Mouse (Mus musculus) thymus, adult 2 months (tissue): ENCODE measurements around the gene Inpp1.

ENCODE experiments used
- CTCF ChIP-seq: fragments of 200-500 bp; IDR thresholded peaks from 2 replicates; pipeline ENCODE4 v1.5.1; 2012; ENCODE audit warnings: mild to moderate bottlenecking, control low read depth, low read length, moderate library complexity, borderline replicate concordance; ENCODE audit not compliant: control insufficient read depth, poor library complexity, insufficient read depth; ENCODE audit errors: extremely low read depth
- POLR2A ChIP-seq: fragments of 200-500 bp; IDR thresholded peaks from 2 replicates; pipeline ENCODE4 v1.6.1; 2012; ENCODE audit warnings: mild to moderate bottlenecking, low read length, control low read depth, moderate library complexity; ENCODE audit not compliant: control insufficient read depth, poor library complexity, insufficient read depth; ENCODE audit errors: extremely low read depth

DNA sequence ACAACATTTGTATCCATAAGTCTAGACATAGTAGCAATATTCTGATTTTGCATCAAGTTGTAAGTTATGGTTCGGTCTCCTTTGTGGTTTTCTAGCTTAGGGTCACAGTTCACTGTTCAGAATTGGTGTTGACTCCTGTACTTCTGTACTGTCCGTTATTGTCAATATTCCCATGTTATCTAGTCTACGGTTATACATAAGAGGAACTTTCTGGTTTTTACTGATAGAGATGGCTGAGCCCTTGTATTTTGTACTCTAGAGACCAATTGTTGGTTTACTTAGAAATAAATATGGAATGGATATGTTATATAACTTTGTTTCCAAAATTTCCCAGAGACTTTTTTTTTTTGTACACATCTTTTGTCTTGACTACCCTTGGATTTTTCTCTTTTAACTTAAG, 48.5 kb upstream of the Inpp1 start:
- TF ChIP-seq CTCF (no peak), POLR2A (no peak)
